Mouse (Mus musculus) megakaryocyte, embryonic 14.5 days (primary cell): ENCODE measurements around the gene Lyst. TPM values are rescaled to one million over a fixed set of nuclear protein-coding genes. Genes with fewer than 3 reads are reported as not detected.
"Not testable (repeated sequence)": the region's sequence is repeated elsewhere in the genome, so short reads cannot be mapped to it uniquely, and the experiment has no call there.

ENCODE experiments used
- H3K27me3 ChIP-seq: replicated peaks from 2 replicates; pipeline ENCODE3; 2012; ENCODE audit warnings: inconsistent platforms
- H3K36me3 ChIP-seq: replicated peaks from 2 replicates; pipeline ENCODE3; 2012; ENCODE audit warnings: low read length, inconsistent platforms, mixed read lengths
- H3K4me1 ChIP-seq: 2 replicates; pipeline ENCODE4 v1.6.1; 2012; ENCODE audit warnings: inconsistent platforms
- H3K4me3 ChIP-seq: replicated peaks from 2 replicates; pipeline ENCODE3; 2012; ENCODE audit warnings: moderate library complexity, mild to moderate bottlenecking, inconsistent platforms
- H3K9me3 ChIP-seq: 2 replicates; pipeline ENCODE4 v1.6.1; 2012; ENCODE audit warnings: inconsistent platforms
- FLI1 ChIP-seq: IDR thresholded peaks from 2 replicates; pipeline ENCODE4 v1.6.1; 2012; ENCODE audit warnings: low read length, inconsistent platforms, mixed read lengths
- GATA1 ChIP-seq: IDR thresholded peaks from 3 replicates; pipeline ENCODE4 v1.6.1; 2012; ENCODE audit warnings: mixed read lengths, low read length, inconsistent platforms, borderline replicate concordance
- polyA plus RNA-seq: library from polyadenylated mRNA; stranded (reverse); fragments of >175 nt; gene quantifications from 2 replicates; pipeline ENCODE4 v1.2.3, GENCODE M21; 2012; ENCODE audit warnings: low replicate concordance; ENCODE audit not compliant: insufficient read depth

Gene Lyst
- polyA plus RNA-seq, 1 experiment: 0.91 TPM

DNA sequence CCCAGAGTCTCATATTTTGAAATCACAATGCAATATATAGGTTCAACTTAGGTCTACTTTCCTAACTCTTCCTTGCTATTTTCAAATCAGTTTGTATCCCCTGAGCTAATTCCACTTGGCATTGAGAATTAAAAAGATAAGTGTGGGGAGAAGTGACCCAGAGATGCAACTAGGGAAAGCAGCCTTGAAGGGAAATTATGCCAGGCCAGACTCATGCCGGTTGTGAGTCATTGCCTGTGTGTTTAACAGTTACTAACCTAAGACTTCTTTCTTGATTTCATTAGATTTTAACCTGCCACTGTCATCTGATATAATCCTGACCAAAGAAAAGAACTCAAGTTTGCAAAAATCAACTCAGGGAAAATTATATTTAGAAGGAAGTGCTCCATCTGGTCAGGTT lies 43.5 kb downstream of the Lyst start:
- Histone ChIP-seq H3K36me3 (peaks cover 74% of the 10 kb centered on the region), H3K4me3 (no peak overlapping the region), H3K9me3 (no peaks in the 10 kb centered on the region), H3K4me1 (peaks cover 19% of the 10 kb centered on the region), H3K27me3 (no peaks in the 10 kb centered on the region)
- no peak for TF ChIP-seq FLI1
- TF ChIP-seq GATA1: no peak

DNA sequence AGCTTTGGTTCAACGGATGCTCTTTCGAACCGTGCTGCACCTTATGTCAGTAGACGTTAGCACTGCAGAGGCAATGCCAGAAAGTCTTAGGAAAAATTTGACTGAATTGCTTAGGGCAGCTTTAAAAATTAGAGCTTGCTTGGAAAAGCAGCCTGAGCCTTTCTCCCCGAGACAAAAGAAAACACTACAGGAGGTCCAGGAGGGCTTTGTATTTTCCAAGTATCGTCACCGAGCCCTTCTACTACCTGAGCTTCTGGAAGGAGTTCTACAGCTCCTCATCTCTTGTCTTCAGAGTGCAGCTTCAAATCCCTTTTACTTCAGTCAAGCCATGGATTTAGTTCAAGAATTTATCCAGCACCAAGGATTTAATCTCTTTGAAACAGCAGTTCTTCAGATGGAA lies 44.5 kb downstream of the Lyst start:
- no peak overlapping the region for H3K4me3 ChIP-seq
- peaks cover 13% of the 10 kb centered on the region for H3K4me1 ChIP-seq
- peaks cover 74% of the 10 kb centered on the region for H3K36me3 ChIP-seq
- no peaks in the 10 kb centered on the region for H3K27me3 ChIP-seq
- no peaks in the 10 kb centered on the region for H3K9me3 ChIP-seq
- TF ChIP-seq FLI1 (no peak), GATA1 (no peak)

GRCm38 (mm10) chr13:13635224-13635623 lies 45.0 kb downstream of the Lyst start:
- peaks cover 74% of the 10 kb centered on the region for H3K36me3 ChIP-seq
- H3K27me3 ChIP-seq: no peaks in the 10 kb centered on the region
- H3K4me3 ChIP-seq: no peak overlapping the region
- peaks cover 13% of the 10 kb centered on the region for H3K4me1 ChIP-seq
- H3K9me3 ChIP-seq: no peaks in the 10 kb centered on the region
- no peak for TF ChIP-seq FLI1

DNA sequence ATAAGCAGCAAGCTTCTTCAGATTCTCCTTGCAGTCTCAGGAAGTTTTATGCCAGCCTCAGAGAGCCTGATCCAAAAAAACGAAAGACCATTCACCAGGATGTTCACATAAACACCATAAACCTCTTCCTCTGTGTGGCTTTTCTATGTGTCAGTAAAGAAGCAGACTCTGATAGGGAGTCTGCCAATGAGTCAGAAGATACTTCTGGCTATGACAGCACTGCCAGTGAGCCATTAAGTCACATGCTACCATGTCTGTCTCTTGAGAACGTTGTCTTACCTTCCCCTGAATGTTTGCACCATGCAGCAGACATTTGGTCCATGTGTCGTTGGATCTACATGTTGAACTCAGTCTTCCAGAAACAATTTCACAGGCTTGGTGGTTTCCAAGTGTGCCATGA lies 47.4 kb downstream of the Lyst start:
- peaks cover 13% of the 10 kb centered on the region for H3K4me1 ChIP-seq
- H3K9me3 ChIP-seq: no peaks in the 10 kb centered on the region
- H3K27me3 ChIP-seq: no peaks in the 10 kb centered on the region
- no peak for TF ChIP-seq GATA1
- TF ChIP-seq FLI1: no peak
- H3K4me3 ChIP-seq: no peak overlapping the region
- peaks cover 80% of the 10 kb centered on the region for H3K36me3 ChIP-seq

GRCm38 (mm10) chr13:13637981-13638380 lies 47.8 kb downstream of the Lyst start:
- H3K9me3 ChIP-seq: no peaks in the 10 kb centered on the region
- peaks cover 84% of the 10 kb centered on the region for H3K36me3 ChIP-seq
- H3K4me3 ChIP-seq: no peak overlapping the region
- no peak for TF ChIP-seq GATA1
- TF ChIP-seq FLI1: no peak
- H3K4me1 ChIP-seq: peaks cover 13% of the 10 kb centered on the region
- H3K27me3 ChIP-seq: no peaks in the 10 kb centered on the region

DNA sequence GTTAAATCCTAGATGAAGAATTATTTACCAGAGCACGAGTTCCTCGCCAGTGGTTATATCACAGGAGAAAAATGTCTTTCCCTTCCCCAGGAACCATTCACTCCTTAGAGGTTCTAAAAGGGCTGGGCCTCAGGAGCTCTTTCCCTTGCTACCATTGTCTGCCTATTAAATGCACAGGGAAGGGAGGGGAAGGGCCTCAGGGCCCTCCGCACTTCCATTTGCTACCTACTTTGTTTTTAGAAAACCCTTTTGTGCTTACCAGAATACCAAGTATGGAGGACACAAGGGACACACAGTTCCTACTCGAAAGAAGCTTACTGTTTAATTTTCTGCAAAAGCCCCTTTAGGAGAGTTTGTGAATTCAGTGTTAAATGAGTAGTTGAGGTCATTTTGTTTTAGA lies 48.5 kb downstream of the Lyst start:
- Histone ChIP-seq H3K9me3 (no peaks in the 10 kb centered on the region), H3K4me1 (peaks cover 13% of the 10 kb centered on the region), H3K27me3 (no peaks in the 10 kb centered on the region), H3K36me3 (peaks cover 85% of the 10 kb centered on the region), H3K4me3 (no peak overlapping the region)
- TF ChIP-seq FLI1 (no peak), GATA1 (no peak)

GRCm38 (mm10) chr13:13647296-13647695 lies 57.1 kb downstream of the Lyst start:
- Histone ChIP-seq H3K4me1 (no peaks in the 10 kb centered on the region), H3K9me3 (no peaks in the 10 kb centered on the region), H3K27me3 (no peaks in the 10 kb centered on the region), H3K4me3 (no peak overlapping the region), H3K36me3 (peaks cover 92% of the 10 kb centered on the region)
- TF ChIP-seq FLI1: no peak
- no peak for TF ChIP-seq GATA1

GRCm38 (mm10) chr13:13655453-13655852 lies 65.3 kb downstream of the Lyst start:
- Histone ChIP-seq H3K36me3 (peaks cover 72% of the 10 kb centered on the region), H3K27me3 (no peaks in the 10 kb centered on the region)

GRCm38 (mm10) chr13:13666103-13666502 lies 75.9 kb downstream of the Lyst start:
- Histone ChIP-seq H3K4me1 (peaks cover 15% of the 10 kb centered on the region), H3K36me3 (peaks cover 74% of the 10 kb centered on the region)
- H3K9me3 ChIP-seq, H3K27me3 ChIP-seq, H3K4me3 ChIP-seq: not testable (repeated sequence)

More at GRCm38 (mm10) chr13:13655453-13655852, 65.3 kb downstream of the Lyst start:
- no peak for TF ChIP-seq FLI1
- Histone ChIP-seq H3K4me1 (no peaks in the 10 kb centered on the region), H3K4me3 (no peak overlapping the region), H3K9me3 (no peaks in the 10 kb centered on the region)

- Histone ChIP-seq H3K36me3 (peaks cover 87% of the 10 kb centered on the region), H3K4me3 (no peak overlapping the region), H3K4me1 (peaks cover 29% of the 10 kb centered on the region), H3K27me3 (no peaks in the 10 kb centered on the region), H3K9me3 (no peaks in the 10 kb centered on the region)
- TF ChIP-seq FLI1 (no peak), GATA1 (no peak)
These were observed 80.5 kb downstream of the Lyst start for GRCm38 (mm10) chr13:13670669-13671068.

- no peaks in the 10 kb centered on the region for H3K9me3 ChIP-seq
- no peak for TF ChIP-seq GATA1
- no peak for TF ChIP-seq FLI1
- no peak overlapping the region for H3K4me3 ChIP-seq
- peaks cover 92% of the 10 kb centered on the region for H3K36me3 ChIP-seq
- peaks cover 29% of the 10 kb centered on the region for H3K4me1 ChIP-seq
- no peaks in the 10 kb centered on the region for H3K27me3 ChIP-seq
These were observed 81.6 kb downstream of the Lyst start for GRCm38 (mm10) chr13:13671585-13672328.
